ENCODE assay signal across 8 mouse cellular contexts in the genomic region with DNA sequence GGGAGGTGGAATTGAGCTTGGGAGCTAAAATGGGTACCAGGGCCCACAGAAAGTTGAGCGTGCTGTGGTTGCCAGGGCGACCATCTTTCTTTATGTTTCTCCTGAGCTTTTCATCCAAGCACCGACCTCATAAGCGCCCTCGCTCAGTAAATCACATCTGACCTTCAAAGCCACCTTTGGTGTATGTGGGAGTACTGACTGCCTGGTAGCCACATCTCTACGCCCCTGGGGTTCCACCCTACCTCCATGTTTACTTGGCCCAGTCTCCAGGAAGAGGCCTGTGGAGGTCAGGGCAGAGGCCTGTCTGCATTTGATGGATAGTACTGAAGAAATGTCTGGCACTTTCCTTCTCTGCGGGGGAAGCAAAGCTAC. TPM values are rescaled to one million over a fixed set of nuclear protein-coding genes. Genes with fewer than 3 reads are reported as not detected.
DNase-seq lines count a peak whose midpoint lies in the region; ATAC-seq and TF ChIP-seq lines count a peak whose summit lies in the region.

No protein-coding gene starts in this region.

- no peak overlapping the region for H3K27ac ChIP-seq in thymus, adult 2 months (ENCODE audit: control insufficient read depth, insufficient read depth, low read length)
- peak overlapping the region; percentile 95 for H3K27ac ChIP-seq in heart, embryonic 16.5 days (ENCODE audit: low read length)
- peak overlapping the region; percentile 92 for H3K27ac ChIP-seq in limb, embryonic 11.5 days (replicated peaks; ENCODE audit: low read depth, low read length)
- peak overlapping the region; percentile 79 for H3K27ac ChIP-seq in midbrain, embryonic 14.5 days (replicated peaks; ENCODE audit: low read depth, low read length)

- 67% methylated on average over 7 of the region's 7 CpGs for WGBS in thymus, adult 2 months
- 54% methylated on average over 7 of the region's 7 CpGs for whole genome bisulfite sequencing in heart, embryonic 16.5 days
- WGBS in limb, embryonic 11.5 days: 34% methylated on average over 7 of the region's 7 CpGs
- 36% methylated on average over 7 of the region's 7 CpGs for WGBS in midbrain, embryonic 14.5 days

- no peak overlapping the region for H3K4me3 ChIP-seq in thymus, adult 2 months (ENCODE audit: control insufficient read depth, insufficient read depth, low read length)
- H3K4me3 ChIP-seq in heart, embryonic 16.5 days (ENCODE audit: low read length): peak overlapping the region; percentile 48
- H3K4me3 ChIP-seq in limb, embryonic 11.5 days (ENCODE audit: low read depth, low read length): no peak overlapping the region
- no peak overlapping the region for H3K4me3 ChIP-seq in midbrain, embryonic 14.5 days (replicated peaks; ENCODE audit: low read depth, low read length)

- 0 out of 2 replicates have a peak, but pooled peaks cover 3% of the 10 kb centered on the region for H3K9me3 ChIP-seq in heart, embryonic 16.5 days (replicated peaks; ENCODE audit: control insufficient read depth, low read length)
- H3K9me3 ChIP-seq in limb, embryonic 11.5 days (ENCODE audit: control insufficient read depth, low read length): no peaks in the 10 kb centered on the region
- no peaks in the 10 kb centered on the region for H3K9me3 ChIP-seq in midbrain, embryonic 14.5 days (ENCODE audit: control insufficient read depth, low read length)

- H3K27me3 ChIP-seq in thymus, adult 2 months (ENCODE audit: control insufficient read depth, insufficient read depth, low read length): no peaks in the 10 kb centered on the region
- H3K27me3 ChIP-seq in heart, embryonic 16.5 days (ENCODE audit: control insufficient read depth, insufficient read depth, low read length): no peaks in the 10 kb centered on the region
- H3K27me3 ChIP-seq in limb, embryonic 11.5 days (ENCODE audit: control insufficient read depth, insufficient read depth, low read length): no peaks in the 10 kb centered on the region
- H3K27me3 ChIP-seq in midbrain, embryonic 14.5 days (ENCODE audit: control insufficient read depth, insufficient read depth, low read length): no peaks in the 10 kb centered on the region

- H3K9ac ChIP-seq in heart, embryonic 16.5 days (ENCODE audit: low read length): peak overlapping the region; percentile 69
- peak overlapping the region; percentile 31 for H3K9ac ChIP-seq in limb, embryonic 11.5 days (ENCODE audit: low read length)
- H3K9ac ChIP-seq in midbrain, embryonic 14.5 days (replicated peaks; ENCODE audit: low read length): 0 out of 2 replicates have a peak overlapping the region, but pooled peaks have one; percentile 42

- peak overlapping the region; percentile 64 for H3K4me2 ChIP-seq in heart, embryonic 16.5 days (ENCODE audit: low read depth, low read length)
- peak overlapping the region; percentile 36 for H3K4me2 ChIP-seq in limb, embryonic 11.5 days (ENCODE audit: low read depth, severe bottlenecking)
- H3K4me2 ChIP-seq in midbrain, embryonic 14.5 days (ENCODE audit: low read length): peak overlapping the region; percentile 59

- DNase-seq in thymus, postnatal 4 days: peak; percentile 19
- DNase-seq in thymus, adult 2 months: no peak
- DNase-seq in limb, embryonic 11.5 days (ENCODE audit: low spot score): peak; percentile 69
- DNase-seq in midbrain, embryonic 14.5 days: peak; percentile 43
- DNase-seq in retina, embryonic 14.5 days (ENCODE audit: low spot score): no peak
- DNase-seq in cerebellum, adult 11-12 months: no peak
- no peak for DNase-seq in gastrocnemius, adult 8-10 months (ENCODE audit: low spot score in 2 of 2)

- TF ChIP-seq CTCF in thymus, adult 2 months (IDR thresholded peaks at IDR 0.05; ENCODE audit: borderline replicate concordance, control insufficient read depth, extremely low read depth, insufficient read depth, low read length, poor library complexity): no peak

- peaks cover 15% of the 10 kb centered on the region for H3K4me1 ChIP-seq in thymus, adult 2 months (replicated peaks; ENCODE audit: control insufficient read depth, insufficient read depth, low read length)
- peaks cover 14% of the 10 kb centered on the region for H3K4me1 ChIP-seq in heart, embryonic 16.5 days (ENCODE audit: control insufficient read depth, insufficient read depth, low read length)
- peaks cover 6% of the 10 kb centered on the region; the same call in 1 of the 2 replicates for H3K4me1 ChIP-seq in limb, embryonic 11.5 days (ENCODE audit: control insufficient read depth, insufficient read depth, low read length)
- H3K4me1 ChIP-seq in midbrain, embryonic 14.5 days (ENCODE audit: control insufficient read depth, insufficient read depth, low read length): peaks cover 19% of the 10 kb centered on the region

- no peak for ATAC-seq in heart, embryonic 16.5 days (replicated peaks; ENCODE audit: extremely low read depth, insufficient read depth, low FRiP score)
- no peak for ATAC-seq in limb, embryonic 11.5 days (ENCODE audit: insufficient number of reproducible peaks, low FRiP score, low TSS enrichment, low read depth)
- no peak for ATAC-seq in midbrain, embryonic 14.5 days (ENCODE audit: low FRiP score, low TSS enrichment)

- no peak for TF ChIP-seq POLR2A in thymus, adult 2 months (IDR thresholded peaks at IDR 0.05; ENCODE audit: control insufficient read depth, extremely low read depth, insufficient read depth, low read length, poor library complexity)

- H3K36me3 ChIP-seq in thymus, adult 2 months (ENCODE audit: control insufficient read depth, insufficient read depth, low read length): no peaks in the 10 kb centered on the region
- H3K36me3 ChIP-seq in heart, embryonic 16.5 days (ENCODE audit: control insufficient read depth, insufficient read depth): no peaks in the 10 kb centered on the region
- H3K36me3 ChIP-seq in limb, embryonic 11.5 days (ENCODE audit: control insufficient read depth, insufficient read depth, low read length): no peaks in the 10 kb centered on the region
- H3K36me3 ChIP-seq in midbrain, embryonic 14.5 days (ENCODE audit: control insufficient read depth, insufficient read depth, low read length): no peaks in the 10 kb centered on the region

RNA-seq across cellular contexts. Expression of a gene that starts 13.7 kb away (rescaled TPM):
- polyA plus RNA-seq in thymus, adult 2 months (2012; rRNA removed): 46.2 and 47.4 TPM in 2 replicates
- 18.4 and 19.8 TPM in 2 replicates for polyA plus RNA-seq in heart, embryonic 16.5 days (2015; fragmentation: Nextera tagmentation; extraction: Ambion mirVana)
- 47.2 and 56.7 TPM in 2 replicates for polyA plus RNA-seq in limb, embryonic 11.5 days (2014; fragmentation: Nextera tagmentation; extraction: Ambion mirVana)
- polyA plus RNA-seq in midbrain, embryonic 14.5 days (2014; fragmentation: Nextera tagmentation; extraction: Ambion mirVana): 32.3 and 35.0 TPM in 2 replicates
- total RNA-seq in gastrocnemius, adult 8-10 months (2022): 10 to 100 TPM; 14.0 to 16.8 (median 14.8) TPM

RNA-seq across cellular contexts. Expression of a gene that starts 18.6 kb away (rescaled TPM):
- 9.2 and 11.4 TPM in 2 replicates for polyA plus RNA-seq in thymus, adult 2 months (2012; rRNA removed)
- polyA plus RNA-seq in heart, embryonic 16.5 days (2015; fragmentation: Nextera tagmentation; extraction: Ambion mirVana): 11.3 and 13.0 TPM in 2 replicates
- polyA plus RNA-seq in limb, embryonic 11.5 days (2014; fragmentation: Nextera tagmentation; extraction: Ambion mirVana): 2.0 and 2.3 TPM in 2 replicates
- 0.65 and 2.3 TPM in 2 replicates for polyA plus RNA-seq in midbrain, embryonic 14.5 days (2014; fragmentation: Nextera tagmentation; extraction: Ambion mirVana)
- total RNA-seq in gastrocnemius, adult 8-10 months (2022): 1 to 10 TPM; 3.8 to 6.9 (median 6.1) TPM

RNA-seq across cellular contexts. Expression of a gene that starts 28.8 kb away (rescaled TPM):
- polyA plus RNA-seq in thymus, adult 2 months (2012; rRNA removed): 50.1 and 50.8 TPM in 2 replicates
- polyA plus RNA-seq in heart, embryonic 16.5 days (2015; fragmentation: Nextera tagmentation; extraction: Ambion mirVana): 103 and 104 TPM in 2 replicates
- polyA plus RNA-seq in limb, embryonic 11.5 days (2014; fragmentation: Nextera tagmentation; extraction: Ambion mirVana): 377 and 385 TPM in 2 replicates
- polyA plus RNA-seq in midbrain, embryonic 14.5 days (2014; fragmentation: Nextera tagmentation; extraction: Ambion mirVana): 271 and 282 TPM in 2 replicates
- 10 to 100 TPM; 24.4 to 33.4 (median 26.9) TPM for total RNA-seq in gastrocnemius, adult 8-10 months (2022)

RNA-seq across cellular contexts. Expression of a gene that starts 43.7 kb away (rescaled TPM):
- polyA plus RNA-seq in thymus, adult 2 months (2012; rRNA removed): 20.8 and 27.8 TPM in 2 replicates
- 76.1 and 88.9 TPM in 2 replicates for polyA plus RNA-seq in heart, embryonic 16.5 days (2015; fragmentation: Nextera tagmentation; extraction: Ambion mirVana)
- polyA plus RNA-seq in limb, embryonic 11.5 days (2014; fragmentation: Nextera tagmentation; extraction: Ambion mirVana): 60.5 and 63.6 TPM in 2 replicates
- 89.7 and 92.8 TPM in 2 replicates for polyA plus RNA-seq in midbrain, embryonic 14.5 days (2014; fragmentation: Nextera tagmentation; extraction: Ambion mirVana)
- total RNA-seq in gastrocnemius, adult 8-10 months (2022): 10 to 100 TPM; 77.7 to 93.9 (median 78.5) TPM

RNA-seq across cellular contexts. Expression of a gene that starts 57.4 kb away (rescaled TPM):
- polyA plus RNA-seq in thymus, adult 2 months (2012; rRNA removed): 15.0 and 21.2 TPM in 2 replicates
- 5.6 and 6.7 TPM in 2 replicates for polyA plus RNA-seq in heart, embryonic 16.5 days (2015; fragmentation: Nextera tagmentation; extraction: Ambion mirVana)
- 24.0 and 28.7 TPM in 2 replicates for polyA plus RNA-seq in limb, embryonic 11.5 days (2014; fragmentation: Nextera tagmentation; extraction: Ambion mirVana)
- polyA plus RNA-seq in midbrain, embryonic 14.5 days (2014; fragmentation: Nextera tagmentation; extraction: Ambion mirVana): 23.6 and 25.0 TPM in 2 replicates
- 1 to 10 TPM in 2 of 4 experiments, under 1 TPM in 2; 0.65 to 1.1 (median 0.96) TPM for total RNA-seq in gastrocnemius, adult 8-10 months (2022)

Comparison
In these comparisons a context has a peak if more than half of its experiments do, and no peak if none do; other contexts are left out.
1. DNase-seq: peak in thymus, postnatal 4 days (single experiment), limb, embryonic 11.5 days (single experiment) and midbrain, embryonic 14.5 days (single experiment); none in thymus, adult 2 months (single experiment), retina, embryonic 14.5 days (single experiment), cerebellum, adult 11-12 months (single experiment) and gastrocnemius, adult 8-10 months (0 of 2).
2. Peak in every context shown above with its lines, with median percentiles within 50 percentile points of each other: H3K4me2 ChIP-seq and H3K9ac ChIP-seq.